Mouse (Mus musculus) bone marrow macrophage, adult 2 months (primary cell): ENCODE data around the gene Pkm.

ENCODE experiments used
- CTCF ChIP-seq: IDR thresholded peaks from 2 replicates; pipeline ENCODE4 v1.5.1; 2012; ENCODE audit warnings: low read depth, mild to moderate bottlenecking, low read length, moderate library complexity
- POLR2A ChIP-seq: IDR thresholded peaks from 2 replicates; pipeline ENCODE4 v1.6.1; 2012; ENCODE audit warnings: mild to moderate bottlenecking, low read depth, low read length, borderline replicate concordance

GRCm38 (mm10) chr9:59687416-59688046 lies 31.4 kb downstream of the Pkm start:
- TF ChIP-seq POLR2A, result no peak
- no peak for TF ChIP-seq CTCF
